Mouse (Mus musculus): ENCODE results near the gene Slc27a1. TPM values are rescaled to one million over a fixed set of nuclear protein-coding genes. Genes with fewer than 3 reads are reported as not detected.

The Slc27a1 gene
- polyA plus RNA-seq, 1 experiment from 2014 or later: 2.3 TPM

DNA sequence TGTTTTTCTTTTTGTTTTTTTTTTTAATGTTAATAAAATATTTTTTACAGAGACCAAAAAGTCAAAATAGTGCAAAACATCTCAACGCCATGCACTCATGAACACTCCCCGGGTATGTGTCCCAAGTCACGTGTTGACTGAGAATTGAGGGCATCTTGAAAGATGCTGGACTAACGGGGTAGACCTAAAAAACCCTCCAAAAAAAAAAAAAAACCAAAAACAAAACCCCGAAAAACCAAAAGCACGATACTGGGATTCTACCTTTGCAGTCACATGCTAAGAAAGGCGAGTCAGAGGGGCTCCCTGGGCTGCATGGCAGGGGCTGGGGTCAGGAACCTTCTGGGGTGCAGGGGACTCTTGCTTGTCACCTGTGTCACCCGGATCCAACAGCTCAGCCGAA is 58.1 kb downstream of the Slc27a1 start:
- Histone ChIP-seq H3K36me3 (replicated peaks) (peaks cover 38% of the 10 kb centered on the region), H3K4me1 (replicated peaks) (peaks cover 32% of the 10 kb centered on the region), H3K9me3 (replicated peaks) (peaks cover 10% of the 10 kb centered on the region; the same call in 1 of the 2 replicates), H3K4me2 (no peak overlapping the region), H3K4me3 (replicated peaks) (no peak overlapping the region), H3K27ac (replicated peaks) (no peak overlapping the region), H3K27me3 (peaks cover 31% of the 10 kb centered on the region), H3K9ac (no peak overlapping the region)
- 69% methylated on average over 9 of the region's 9 CpGs for WGBS (ENCODE audit: insufficient replicate concordance)
- no peak for ATAC-seq (ENCODE audit: insufficient read depth)

DNA sequence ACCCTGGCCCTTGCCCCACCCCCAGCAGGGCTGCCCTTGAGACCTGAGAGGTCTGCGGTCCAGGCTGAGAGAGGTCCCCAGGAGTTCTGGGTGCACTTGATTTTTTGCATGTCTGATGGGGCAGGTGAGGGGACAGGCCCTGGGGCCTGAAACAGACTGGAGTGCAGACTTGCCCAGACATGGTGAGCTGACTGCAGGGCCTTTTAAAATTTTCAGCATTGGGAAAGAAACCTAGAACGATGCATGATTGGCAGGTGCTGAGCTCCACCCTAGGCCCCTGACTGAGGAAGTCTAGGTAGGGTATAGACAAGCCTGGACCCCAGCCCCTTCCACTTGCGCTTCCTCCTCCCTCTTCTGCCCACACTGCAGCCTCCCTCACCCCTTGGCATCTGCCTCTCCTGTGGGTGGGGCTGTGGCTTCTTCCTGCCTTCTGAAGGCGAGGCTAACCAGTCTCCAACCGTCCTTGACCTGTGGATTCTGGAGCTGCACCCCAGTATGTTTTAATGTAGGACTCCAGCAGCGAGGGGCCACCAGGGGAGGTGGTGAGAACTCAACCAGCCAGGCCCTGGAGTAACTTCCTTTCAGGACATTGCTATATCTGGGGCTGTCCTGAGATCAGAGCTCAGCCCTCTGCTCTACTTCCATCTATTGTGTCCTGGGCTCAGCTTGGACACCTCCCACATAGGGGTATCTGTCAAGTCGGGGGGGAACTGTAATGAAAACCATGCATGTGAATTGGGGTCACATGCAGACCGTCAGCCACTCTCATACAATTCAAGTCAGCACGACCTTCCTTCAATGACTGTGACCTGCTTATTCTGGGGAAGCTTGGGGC is 58.8 kb downstream of the Slc27a1 start:
- H3K4me2 ChIP-seq: no peak overlapping the region; the same call in 1 of the 2 replicates
- H3K27me3 ChIP-seq: peaks cover 38% of the 10 kb centered on the region
- H3K4me1 ChIP-seq (replicated peaks): peaks cover 32% of the 10 kb centered on the region
- peaks cover 3% of the 10 kb centered on the region; the same call in 1 of the 2 replicates for H3K9me3 ChIP-seq (replicated peaks)
- H3K36me3 ChIP-seq (replicated peaks): peaks cover 31% of the 10 kb centered on the region
- no peak overlapping the region for H3K9ac ChIP-seq
- ATAC-seq (ENCODE audit: insufficient read depth): no peak
- H3K27ac ChIP-seq (replicated peaks): peak overlapping the region; percentile 64; the same call in 1 of the 2 replicates
- WGBS (ENCODE audit: insufficient replicate concordance): 25% methylated on average over 9 of the region's 9 CpGs
- no peak overlapping the region for H3K4me3 ChIP-seq (replicated peaks)

DNA sequence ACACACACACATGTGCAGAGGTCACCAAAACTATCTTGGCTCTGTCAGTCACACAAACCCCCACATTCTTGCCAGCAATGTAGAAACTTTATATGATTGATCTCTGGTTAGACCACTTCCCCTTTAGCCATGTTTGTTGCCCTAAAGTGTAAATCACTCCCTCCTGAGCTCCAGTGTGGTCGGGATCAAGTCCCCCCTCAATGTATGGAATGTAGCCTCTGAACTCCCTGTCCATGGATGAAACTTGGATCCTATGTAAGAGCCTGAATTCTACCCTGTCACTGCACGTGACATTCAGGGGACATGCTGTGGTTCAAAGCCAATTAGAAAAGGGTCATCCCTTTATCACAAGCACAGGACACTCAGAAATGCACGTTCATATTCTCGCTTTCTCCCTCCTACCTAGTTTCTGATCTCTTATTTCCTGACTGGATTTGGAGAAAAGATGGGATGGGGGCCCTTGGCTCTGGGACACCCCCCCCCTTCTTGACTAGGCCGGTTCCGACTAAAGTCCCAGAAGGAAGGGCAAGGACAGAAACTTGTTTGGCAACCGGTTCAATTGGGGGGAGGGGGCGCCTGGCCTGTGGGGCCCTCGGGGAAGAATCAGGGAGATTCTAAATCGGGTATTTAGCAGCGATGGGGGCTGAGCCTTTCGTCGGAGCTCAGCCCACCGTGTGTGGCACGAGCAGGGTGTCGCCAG is 59.9 kb downstream of the Slc27a1 start:
- peak overlapping the region; percentile 90 for H3K4me2 ChIP-seq
- H3K27ac ChIP-seq (replicated peaks): 0 out of 2 replicates have a peak overlapping the region, but pooled peaks have one; percentile 7
- H3K27me3 ChIP-seq: peaks cover 48% of the 10 kb centered on the region
- H3K4me1 ChIP-seq (replicated peaks): peaks cover 34% of the 10 kb centered on the region
- H3K9me3 ChIP-seq (replicated peaks): no peaks in the 10 kb centered on the region
- peak overlapping the region; percentile 56 for H3K4me3 ChIP-seq (replicated peaks)
- 5% methylated on average over 16 of the region's 16 CpGs for WGBS (ENCODE audit: insufficient replicate concordance)
- H3K9ac ChIP-seq: peak overlapping the region; percentile 44
- peaks cover 20% of the 10 kb centered on the region for H3K36me3 ChIP-seq (replicated peaks)
- ATAC-seq (ENCODE audit: insufficient read depth): no peak

DNA sequence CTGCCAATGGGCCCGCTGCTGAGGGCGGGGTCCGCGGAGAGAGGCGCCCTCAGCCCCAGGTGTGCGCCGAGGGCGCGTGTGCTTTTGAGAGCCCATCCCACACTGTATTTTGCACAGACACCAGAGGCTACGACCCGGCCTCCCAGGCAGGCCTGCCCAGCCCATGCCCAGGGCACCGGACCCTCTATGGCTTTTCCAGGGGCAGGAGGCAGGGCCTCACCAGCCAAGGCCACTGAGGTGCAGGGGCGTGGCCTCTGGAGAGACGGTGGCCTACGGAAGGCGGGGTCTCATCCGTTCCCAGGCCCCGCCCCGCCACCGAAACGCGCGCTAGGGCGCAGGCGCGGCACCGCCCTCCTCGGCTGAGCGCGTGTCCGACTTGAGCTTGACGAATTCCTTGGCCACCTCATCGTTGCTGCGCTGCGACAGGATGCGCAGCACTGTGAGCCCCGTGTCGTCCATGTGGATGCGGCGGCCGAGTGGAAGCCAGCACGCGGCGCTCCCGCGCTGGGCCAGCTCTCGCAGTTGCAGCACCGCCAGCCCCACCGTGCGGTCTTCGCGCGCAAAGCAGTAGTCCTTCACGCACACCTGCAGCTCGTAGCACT is 60.5 kb downstream of the Slc27a1 start:
- peak overlapping the region; percentile 44 for H3K9ac ChIP-seq
- H3K36me3 ChIP-seq (replicated peaks): peaks cover 14% of the 10 kb centered on the region
- peak overlapping the region; percentile 90 for H3K4me2 ChIP-seq
- peaks cover 54% of the 10 kb centered on the region for H3K27me3 ChIP-seq
- peak overlapping the region; percentile 7; the same call in 1 of the 2 replicates for H3K27ac ChIP-seq (replicated peaks)
- H3K9me3 ChIP-seq (replicated peaks): no peaks in the 10 kb centered on the region
- peaks cover 41% of the 10 kb centered on the region for H3K4me1 ChIP-seq (replicated peaks)
- peak; percentile 69 for ATAC-seq (ENCODE audit: insufficient read depth)
- H3K4me3 ChIP-seq (replicated peaks): peak overlapping the region; percentile 56
- WGBS (ENCODE audit: insufficient replicate concordance): under 1% methylated on average over 55 of the region's 55 CpGs

DNA sequence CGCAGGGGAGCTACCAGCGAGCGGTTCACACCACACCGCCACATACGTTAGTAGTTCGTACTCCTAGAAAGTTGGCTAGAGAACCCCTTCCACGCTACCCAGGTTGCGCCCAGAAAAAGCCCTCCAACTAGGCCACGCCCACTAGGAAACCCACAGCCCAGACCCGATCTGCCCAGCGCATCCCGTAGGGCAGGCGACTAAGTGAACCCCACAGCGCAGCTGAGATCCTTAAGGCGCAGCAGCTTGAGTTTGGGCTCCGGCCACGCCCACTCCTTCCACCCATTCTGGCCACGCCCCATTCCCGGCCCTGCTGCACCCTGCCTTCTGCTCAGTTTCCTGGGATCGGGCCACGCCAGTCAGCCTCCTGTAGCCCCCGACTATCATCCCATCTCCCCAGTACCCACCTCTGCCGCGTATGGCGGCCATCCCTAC is 61.1 kb downstream of the Slc27a1 start:
- Histone ChIP-seq H3K27ac (replicated peaks) (no peak overlapping the region; the same call in 1 of the 2 replicates), H3K4me3 (replicated peaks) (peak overlapping the region; percentile 56), H3K4me1 (replicated peaks) (peaks cover 45% of the 10 kb centered on the region), H3K9me3 (replicated peaks) (no peaks in the 10 kb centered on the region), H3K9ac (0 out of 2 replicates have a peak overlapping the region, but pooled peaks have one; percentile 18), H3K36me3 (replicated peaks) (peaks cover 8% of the 10 kb centered on the region; the same call in 1 of the 2 replicates), H3K27me3 (peaks cover 60% of the 10 kb centered on the region), H3K4me2 (peak overlapping the region; percentile 90)
- 4% methylated on average over 25 of the region's 25 CpGs for WGBS (ENCODE audit: insufficient replicate concordance)
- peak; percentile 23; the same call in 1 of the 2 replicates for ATAC-seq (ENCODE audit: insufficient read depth)

DNA sequence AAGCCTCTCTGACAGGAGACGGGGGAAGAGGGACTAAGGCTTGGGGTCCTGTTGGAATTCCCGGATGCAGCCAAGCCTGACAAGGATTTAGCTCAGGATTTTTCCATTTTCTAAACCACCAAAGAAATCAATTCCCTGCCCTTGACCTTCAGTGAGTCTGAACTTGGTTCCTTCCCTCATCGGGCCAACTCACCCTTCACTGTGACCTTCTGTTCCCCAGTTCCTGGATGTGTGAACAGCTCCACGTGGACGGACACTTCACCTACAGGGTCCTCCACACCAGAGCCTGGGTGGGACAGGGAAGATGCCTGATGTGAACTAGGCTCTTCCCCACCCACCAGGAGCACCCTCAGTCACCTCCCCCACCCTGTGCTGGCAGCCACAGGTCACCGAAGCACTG is 62.1 kb downstream of the Slc27a1 start:
- 0 out of 2 replicates have a peak, but pooled peaks cover 4% of the 10 kb centered on the region for H3K36me3 ChIP-seq (replicated peaks)
- H3K4me1 ChIP-seq (replicated peaks): peaks cover 45% of the 10 kb centered on the region
- H3K9ac ChIP-seq: no peak overlapping the region
- no peak overlapping the region for H3K27ac ChIP-seq (replicated peaks)
- no peaks in the 10 kb centered on the region for H3K9me3 ChIP-seq (replicated peaks)
- peaks cover 69% of the 10 kb centered on the region for H3K27me3 ChIP-seq
- ATAC-seq (ENCODE audit: insufficient read depth): no peak
- whole genome bisulfite sequencing (ENCODE audit: insufficient replicate concordance): 69% methylated on average over 6 of the region's 6 CpGs
- H3K4me2 ChIP-seq: no peak overlapping the region
- H3K4me3 ChIP-seq (replicated peaks): no peak overlapping the region

DNA sequence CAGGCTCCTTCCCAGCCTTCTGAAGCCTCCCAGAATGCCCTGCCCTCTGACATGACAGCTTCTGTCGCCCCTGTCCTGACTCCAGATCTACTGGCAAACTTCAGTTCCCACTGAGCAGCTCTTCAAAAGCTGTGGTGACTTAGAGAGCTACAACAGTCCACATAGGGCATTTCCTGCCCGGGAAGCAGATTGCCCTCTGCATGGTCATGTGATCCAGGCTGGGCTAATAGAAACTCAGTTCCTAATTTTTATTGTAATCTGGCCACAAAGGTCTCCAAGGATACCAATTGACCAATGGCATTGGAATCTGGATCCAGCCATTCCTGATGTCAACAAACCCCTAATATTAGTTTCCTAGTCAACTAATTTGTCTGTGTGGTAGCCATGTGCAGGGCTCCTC is 63.2 kb downstream of the Slc27a1 start:
- Histone ChIP-seq H3K4me2 (no peak overlapping the region), H3K36me3 (replicated peaks) (no peaks in the 10 kb centered on the region), H3K27me3 (peaks cover 69% of the 10 kb centered on the region), H3K9me3 (replicated peaks) (no peaks in the 10 kb centered on the region), H3K4me3 (replicated peaks) (no peak overlapping the region), H3K9ac (no peak overlapping the region), H3K27ac (replicated peaks) (no peak overlapping the region), H3K4me1 (replicated peaks) (peaks cover 45% of the 10 kb centered on the region)
- 25% methylated on average over 2 of the region's 2 CpGs for WGBS (ENCODE audit: insufficient replicate concordance)
- ATAC-seq (ENCODE audit: insufficient read depth): no peak

DNA sequence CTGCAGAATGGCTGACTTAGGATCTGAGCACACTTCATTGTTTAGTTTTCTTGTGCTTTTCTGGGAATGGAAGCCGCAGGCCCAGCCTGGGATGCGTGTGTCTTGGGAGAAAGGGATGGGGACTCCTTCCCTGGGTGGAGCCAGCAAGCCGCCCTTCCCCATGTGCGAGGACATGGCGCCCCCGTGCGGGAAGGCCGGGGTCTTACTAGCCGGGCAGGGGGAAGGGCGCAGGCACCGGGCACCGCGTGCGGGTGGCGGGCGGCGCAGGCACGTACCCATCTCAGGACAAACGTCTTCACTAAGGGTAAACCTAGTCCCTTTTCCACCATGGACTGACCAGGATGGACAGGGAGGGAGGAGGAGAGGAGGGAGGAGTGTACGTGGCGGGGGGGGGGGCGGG is 64.5 kb downstream of the Slc27a1 start:
- no peak overlapping the region for H3K9ac ChIP-seq
- H3K27ac ChIP-seq (replicated peaks): no peak overlapping the region
- H3K4me3 ChIP-seq (replicated peaks): no peak overlapping the region
- WGBS (ENCODE audit: insufficient replicate concordance): 5% methylated on average over 19 of the region's 22 CpGs
- ATAC-seq (ENCODE audit: insufficient read depth): no peak
- H3K4me1 ChIP-seq (replicated peaks): peaks cover 33% of the 10 kb centered on the region
- H3K36me3 ChIP-seq (replicated peaks): no peaks in the 10 kb centered on the region
- H3K9me3 ChIP-seq (replicated peaks): no peaks in the 10 kb centered on the region
- H3K27me3 ChIP-seq: peaks cover 69% of the 10 kb centered on the region
- peak overlapping the region; percentile 27; the same call in 1 of the 2 replicates for H3K4me2 ChIP-seq

DNA sequence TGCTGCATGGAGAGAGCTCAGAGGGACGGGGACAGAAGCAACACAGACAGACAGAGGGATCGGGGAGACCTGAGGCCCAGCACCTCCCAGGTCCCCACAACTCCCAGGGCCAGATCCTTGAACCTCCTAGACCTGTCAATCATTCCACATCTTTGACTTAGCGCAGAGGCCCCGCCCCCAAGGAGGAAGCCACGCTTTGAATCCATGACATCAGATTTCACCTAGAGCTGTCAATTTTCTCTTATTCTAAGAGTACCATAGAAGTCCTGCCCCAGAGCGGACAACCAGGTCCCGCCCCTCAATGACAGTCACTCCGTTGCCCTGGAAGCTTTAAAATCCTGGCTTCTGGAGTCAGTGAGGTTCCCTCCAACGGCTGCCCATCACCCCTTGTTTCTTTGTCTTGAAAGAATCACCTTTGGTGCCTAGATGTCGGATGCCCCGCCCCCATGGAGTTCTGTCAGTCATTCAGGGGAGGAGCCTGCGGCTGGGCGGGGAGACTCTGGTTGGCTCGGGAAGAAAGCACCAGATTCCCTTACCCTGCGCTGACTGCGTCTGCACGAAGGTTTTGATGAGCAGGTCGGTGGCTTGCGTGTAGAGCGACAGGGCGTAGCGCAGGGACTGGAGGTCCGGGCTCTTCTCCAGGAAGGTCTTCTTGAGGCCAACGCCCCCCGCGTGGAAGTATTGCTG is 65.4 kb downstream of the Slc27a1 start:
- H3K9ac ChIP-seq: no peak overlapping the region

More for the DNA sequence above, 65.4 kb downstream of the Slc27a1 start:
- no peaks in the 10 kb centered on the region for H3K9me3 ChIP-seq (replicated peaks)
- H3K4me1 ChIP-seq (replicated peaks): peaks cover 26% of the 10 kb centered on the region
- peaks cover 65% of the 10 kb centered on the region for H3K27me3 ChIP-seq
- peak overlapping the region; percentile 29 for H3K4me2 ChIP-seq
- 0 out of 2 replicates have a peak, but pooled peaks have one; percentile 19 for ATAC-seq (ENCODE audit: insufficient read depth)
- no peak overlapping the region for H3K4me3 ChIP-seq (replicated peaks)
- 3% methylated on average over 26 of the region's 26 CpGs for WGBS (ENCODE audit: insufficient replicate concordance)
- no peaks in the 10 kb centered on the region for H3K36me3 ChIP-seq (replicated peaks)
- H3K27ac ChIP-seq (replicated peaks): no peak overlapping the region

All from liver, embryonic 15.5 days (tissue).